ENCODE assay signal across 15 mouse cellular contexts in the genomic region with DNA sequence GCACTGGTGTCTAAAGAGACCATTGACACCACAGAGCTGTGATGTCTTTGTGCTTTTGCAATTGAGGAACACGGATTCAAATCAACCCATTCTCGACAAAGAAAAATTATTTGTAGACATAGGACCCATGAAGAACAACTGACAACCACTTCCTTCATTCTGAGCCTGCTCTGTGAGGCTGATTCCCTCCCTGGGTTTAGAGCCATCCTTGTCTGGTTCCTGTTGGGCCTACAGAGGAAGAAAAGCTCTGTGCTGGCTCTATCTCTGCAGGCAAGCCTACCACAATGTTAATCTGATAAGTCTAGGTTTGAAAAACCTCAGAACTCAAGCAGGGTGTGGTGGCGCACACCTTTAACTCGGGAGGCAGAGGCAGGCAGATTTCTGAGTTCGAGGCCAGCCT.
DNase-seq lines count a peak whose midpoint lies in the region; ATAC-seq and TF ChIP-seq lines count a peak whose summit lies in the region.
"Had no signal": no experiment of that assay in that cellular context is flagged by ENCODE, and none has a peak within 500 bp of the region (broad histone marks: within the 10 kb centered on the region; RNA-seq: fewer than 3 reads in every experiment).

No protein-coding gene starts in this region.

- no peak for TF ChIP-seq CTCF in spleen, adult 2 months (IDR thresholded peaks at IDR 0.05; ENCODE audit: extremely low read depth, insufficient read depth, insufficient read length, insufficient replicate concordance)
- TF ChIP-seq CTCF in intestine, postnatal 0 days (IDR thresholded peaks at IDR 0.05; ENCODE audit: low read depth): no peak

- H3K27me3 ChIP-seq in spleen, adult 2 months (ENCODE audit: control insufficient read depth, insufficient read depth, low read length): no peaks in the 10 kb centered on the region
- H3K27me3 ChIP-seq in intestine, postnatal 0 days (replicated peaks; ENCODE audit: control insufficient read depth, insufficient read depth, low read length): no peaks in the 10 kb centered on the region
- H3K27me3 ChIP-seq: neural tube, embryonic 13.5 days had no signal

- peak overlapping the region; percentile 85 for H3K27ac ChIP-seq in spleen, adult 2 months (ENCODE audit: insufficient read depth, low read length)
- no peak overlapping the region for H3K27ac ChIP-seq in intestine, postnatal 0 days (ENCODE audit: low read depth, low read length)
- H3K27ac ChIP-seq: neural tube, embryonic 13.5 days had no signal

- ATAC-seq in intestine, postnatal 0 days: no peak
- ATAC-seq: hindbrain, embryonic 16.5 days had no signal

- H3K36me3 ChIP-seq in spleen, adult 2 months (ENCODE audit: control insufficient read depth, insufficient read depth, low read length): no peaks in the 10 kb centered on the region
- H3K36me3 ChIP-seq in intestine, postnatal 0 days (ENCODE audit: control insufficient read depth, insufficient read depth): no peaks in the 10 kb centered on the region
- H3K36me3 ChIP-seq: neural tube, embryonic 13.5 days had no signal

- WGBS in spleen, adult 2 months: 42% methylated on average over 5 of the region's 5 CpGs
- WGBS in intestine, postnatal 0 days: 89% methylated on average over 5 of the region's 5 CpGs

- TF ChIP-seq POLR2A in spleen, adult 2 months (IDR thresholded peaks at IDR 0.05; ENCODE audit: low read depth, low read length): no peak

- H3K9me3 ChIP-seq in intestine, postnatal 0 days (ENCODE audit: control insufficient read depth): no peaks in the 10 kb centered on the region
- H3K9me3 ChIP-seq: neural tube, embryonic 13.5 days had no signal

- peak overlapping the region; percentile 18; the same call in 1 of the 2 replicates for H3K4me2 ChIP-seq in intestine, postnatal 0 days (replicated peaks; ENCODE audit: low read depth)
- H3K4me2 ChIP-seq: neural tube, embryonic 13.5 days had no signal

- no peak for DNase-seq in spleen, adult 2 months (ENCODE audit: low read depth in 1 of 2, low spot score in 2 of 2)
- no peak for DNase-seq in spleen, postnatal 36 days (ENCODE audit: low spot score in 2 of 2)
- DNase-seq in MEL-GATA-1-ER (ENCODE audit: extremely low read depth, low read depth): peak; percentile 70
- peak; percentile 61 for DNase-seq in naive thymus-derived CD4-positive, alpha-beta T cell, adult 2 months (ENCODE audit: low read depth)
- no peak for DNase-seq in cerebellum, adult 8-10 months
- DNase-seq in neural tube, embryonic 10.5 days (ENCODE audit: extremely low spot score, low spot score): no peak
- DNase-seq in right cerebral cortex, adult 2 months (ENCODE audit: low spot score in 2 of 2): no peak
- DNase-seq: adrenal gland, postnatal 25 days; cerebellum, adult 11 months; heart, adult 18-20 months; lung, adult 2 months; right cerebral cortex, postnatal 4 days had no signal

- H3K4me3 ChIP-seq in spleen, adult 2 months (ENCODE audit: extremely low read depth, insufficient read depth, insufficient read length): no peak overlapping the region
- no peak overlapping the region for H3K4me3 ChIP-seq in intestine, postnatal 0 days (ENCODE audit: low read depth, low read length)
- H3K4me3 ChIP-seq: neural tube, embryonic 13.5 days had no signal

- no peak overlapping the region for H3K9ac ChIP-seq in intestine, postnatal 0 days (ENCODE audit: low read depth, low read length)
- H3K9ac ChIP-seq: neural tube, embryonic 13.5 days had no signal

- peaks cover 36% of the 10 kb centered on the region for H3K4me1 ChIP-seq in spleen, adult 2 months (ENCODE audit: control insufficient read depth, insufficient read depth, insufficient read length)
- H3K4me1 ChIP-seq in intestine, postnatal 0 days (replicated peaks; ENCODE audit: control insufficient read depth, insufficient read depth, low read length): peaks cover 10% of the 10 kb centered on the region
- H3K4me1 ChIP-seq: neural tube, embryonic 13.5 days had no signal

Comparison
In these comparisons a context has a peak if more than half of its experiments do, and no peak if none do; other contexts are left out.
1. DNase-seq: peak in MEL-GATA-1-ER (single experiment) and naive thymus-derived CD4-positive, alpha-beta T cell, adult 2 months (single experiment); none in spleen, adult 2 months (0 of 2), spleen, postnatal 36 days (0 of 2), cerebellum, adult 8-10 months (single experiment), neural tube, embryonic 10.5 days (single experiment) and right cerebral cortex, adult 2 months (0 of 2).